Mouse (Mus musculus): ENCODE measurements around the gene Snapc5. TPM values are rescaled to one million over a fixed set of nuclear protein-coding genes. Genes with fewer than 3 reads are reported as not detected.

The Snapc5 gene
- 19.4 TPM for total RNA-seq (2023)

DNA sequence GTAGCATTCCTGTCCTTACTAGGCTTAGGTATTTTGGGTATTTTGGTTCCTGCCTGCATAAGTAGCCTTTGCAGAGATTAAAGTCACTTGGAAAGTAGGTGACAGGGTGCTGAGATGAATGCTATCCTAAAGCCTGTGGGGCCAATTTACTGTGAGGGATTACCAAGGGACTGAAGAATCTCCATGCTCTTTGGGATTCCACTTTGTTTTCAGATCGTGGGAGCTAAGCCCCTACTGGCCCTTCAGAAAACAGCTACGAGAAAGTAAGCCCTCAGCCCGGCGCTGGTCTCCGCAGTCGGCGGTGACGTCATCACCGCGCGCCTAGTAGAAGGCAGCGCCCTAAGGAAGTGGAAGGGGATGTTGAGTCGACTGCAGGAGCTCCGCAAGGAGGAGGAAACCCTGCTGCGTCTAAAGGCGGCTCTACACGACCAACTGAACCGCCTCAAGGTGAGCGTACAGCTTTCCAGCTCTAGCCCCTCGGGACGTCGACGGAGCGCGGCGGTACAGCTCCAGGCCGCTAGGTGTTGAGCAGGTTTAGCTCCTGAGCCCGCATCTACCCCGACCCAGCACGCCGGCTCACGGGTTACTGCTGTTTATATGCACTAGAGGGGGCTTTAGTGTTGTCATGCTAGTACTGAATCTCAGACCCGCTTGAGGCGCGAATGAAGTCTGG is at the start of gene Snapc5:
TSS of gene Snapc5 (plus strand) at position 301 of the 673 bp plus-strand sequence.

DNA sequence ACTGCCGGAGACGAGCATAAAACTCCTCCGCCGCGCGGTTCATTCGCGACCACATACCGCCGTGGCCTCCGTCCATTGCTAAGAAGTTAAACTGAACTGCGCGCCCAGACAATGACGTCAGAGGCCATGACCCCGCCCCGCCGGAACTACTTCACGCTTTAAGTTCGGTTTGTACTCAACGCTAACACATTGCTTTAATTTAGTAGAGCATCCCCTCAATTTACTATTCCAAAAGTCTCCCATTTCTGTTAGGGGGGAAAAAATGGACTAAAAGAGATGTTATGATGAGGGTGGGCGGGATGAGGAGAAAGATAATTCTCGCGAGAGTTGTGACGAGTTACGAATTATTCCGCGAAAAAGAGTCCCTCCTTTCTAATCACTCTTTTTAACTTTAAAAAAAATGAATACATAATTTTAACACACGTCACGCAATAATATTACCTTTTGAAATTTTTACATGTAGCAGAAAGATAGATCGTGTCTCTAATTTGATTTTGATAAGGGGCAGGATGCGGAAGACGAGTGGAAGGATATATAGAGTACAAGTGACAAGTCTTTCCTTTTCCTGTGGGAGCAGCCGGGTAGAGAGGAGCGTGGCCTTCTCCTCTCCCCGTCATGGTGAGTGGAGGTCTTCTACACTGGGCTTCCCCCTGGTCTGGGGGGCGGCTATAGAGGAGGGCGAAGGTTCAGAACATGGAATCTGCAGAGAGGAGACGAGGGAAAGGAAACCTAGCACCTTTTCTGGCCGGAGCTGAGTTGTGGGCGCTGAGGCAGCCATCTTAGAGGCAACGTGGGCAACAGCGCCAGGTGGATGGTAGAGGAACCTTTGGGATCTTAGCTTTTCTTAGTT is 6.0 kb upstream of the Snapc5 start, which contains the start of the genes Zwilch and Rpl4:
TSS of gene Zwilch (minus strand) at position 289 of the 850 bp plus-strand sequence.
TSS of gene Rpl4 (plus strand) at position 560 of the 850 bp plus-strand sequence.

Other genes starting within 250 kb of the Snapc5 start
- gene Smad6, start 157.2 kb upstream of the Snapc5 start, total RNA-seq (2023): 0.44 TPM
- gene Lctl, start 62.1 kb upstream of the Snapc5 start, total RNA-seq (2023): not detected
- gene Zwilch, start 6.2 kb upstream of the Snapc5 start, total RNA-seq (2023): 3.4 TPM
- gene Rpl4, start 5.9 kb upstream of the Snapc5 start, total RNA-seq (2023): 2,248 TPM
- 0.94 TPM for gene Uchl4, start 55.9 kb downstream of the Snapc5 start, total RNA-seq (2023)
- gene Map2k1, start 74.4 kb downstream of the Snapc5 start, total RNA-seq (2023): 54.1 TPM
- gene Tipin, start 102.3 kb downstream of the Snapc5 start, total RNA-seq (2023): 16.9 TPM
- 17.9 TPM for gene Dis3l, start 162.0 kb downstream of the Snapc5 start, total RNA-seq (2023)
- not detected for gene Megf11, start 206.4 kb downstream of the Snapc5 start, total RNA-seq (2023)